Mouse (Mus musculus) kidney, adult 9 months (tissue): ENCODE measurements around the gene Nup133.
"Not testable (repeated sequence)": the region's sequence is repeated elsewhere in the genome, so short reads cannot be mapped to it uniquely, and the experiment has no call there.

Source experiments
- DNase-seq: peaks from one replicate; pipeline ENCODE4 v3.0.0; 2022

The Nup133 gene

DNA sequence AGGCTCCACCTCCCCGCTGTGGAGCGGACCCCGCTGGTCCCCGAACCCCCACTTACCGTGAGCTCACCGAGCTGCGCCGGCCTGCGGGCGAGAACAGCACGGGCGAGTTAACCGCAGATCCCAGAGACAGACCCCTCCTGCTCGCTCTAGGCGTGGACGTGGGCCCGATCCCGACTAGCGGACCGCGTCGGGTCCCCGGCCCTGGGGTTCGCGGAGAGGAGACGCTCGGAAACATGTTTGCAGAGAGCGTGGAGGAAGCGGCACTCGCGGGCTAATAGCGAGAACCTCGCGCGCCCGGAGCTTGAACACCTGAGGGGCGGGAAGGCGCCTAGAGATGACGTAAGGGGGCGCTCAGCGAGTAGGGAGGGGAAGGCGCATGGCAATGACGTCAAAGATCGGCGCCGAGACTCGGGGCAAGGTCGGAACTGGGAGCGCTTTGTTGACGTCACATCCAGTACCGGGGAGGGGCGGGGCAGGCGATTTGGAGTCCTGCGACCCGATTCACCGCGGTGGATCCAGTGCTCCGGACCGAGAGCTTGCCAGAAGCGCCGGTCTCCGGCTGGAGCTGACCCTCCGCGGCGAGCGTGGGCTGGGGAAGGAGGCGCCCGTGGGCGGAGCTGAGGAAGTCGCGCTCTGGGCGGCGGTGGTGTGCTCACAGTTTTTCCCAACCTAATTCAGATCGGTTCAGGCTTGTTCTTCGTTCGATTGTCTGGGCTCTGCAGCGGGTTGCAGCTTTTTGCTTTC is at the start of gene Nup133:
TSS of gene Nup133 (minus strand) at position 324 of the 744 bp plus-strand sequence.
- peak; percentile 99 for DNase-seq

DNA sequence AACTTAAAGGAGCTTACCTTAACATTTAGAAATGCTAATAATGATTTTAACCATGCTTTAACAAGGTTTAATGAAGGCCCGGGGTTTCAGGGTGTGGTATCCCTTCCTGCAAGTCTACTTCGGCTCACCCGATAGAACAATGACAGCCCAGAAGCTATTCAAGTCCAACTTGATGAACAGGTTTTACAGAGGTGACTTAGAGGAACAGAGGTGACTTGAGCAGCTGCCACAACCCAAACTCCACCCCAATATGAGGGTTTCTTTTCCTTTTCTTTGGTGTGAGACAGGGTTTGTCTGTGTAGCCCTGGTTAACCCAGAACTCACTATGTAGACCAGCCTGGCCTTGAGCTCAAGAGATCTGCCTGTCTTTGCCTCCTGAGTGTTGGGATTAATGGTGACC is 44.9 kb upstream of the Nup133 start:
- DNase-seq = no peak

DNA sequence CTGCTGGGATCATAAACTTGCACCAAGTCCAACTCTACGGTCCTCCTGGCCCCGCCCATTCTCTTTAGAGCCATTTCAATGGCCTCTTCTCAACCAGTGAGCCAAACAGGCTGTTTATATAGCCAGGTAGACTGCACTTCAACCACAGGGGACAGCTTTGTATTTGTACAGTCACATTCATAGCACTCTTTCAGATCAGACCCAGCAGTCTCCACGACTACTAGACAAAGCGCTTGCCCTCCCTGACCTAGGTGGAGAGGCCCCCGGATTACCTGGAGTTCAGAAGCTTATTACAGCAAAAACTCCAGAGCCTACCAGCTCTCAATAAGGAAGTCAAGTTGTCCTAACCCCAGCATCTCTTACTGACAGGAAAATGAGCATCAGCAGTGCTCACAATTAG is 44.5 kb upstream of the Nup133 start:
- no peak for DNase-seq

DNA sequence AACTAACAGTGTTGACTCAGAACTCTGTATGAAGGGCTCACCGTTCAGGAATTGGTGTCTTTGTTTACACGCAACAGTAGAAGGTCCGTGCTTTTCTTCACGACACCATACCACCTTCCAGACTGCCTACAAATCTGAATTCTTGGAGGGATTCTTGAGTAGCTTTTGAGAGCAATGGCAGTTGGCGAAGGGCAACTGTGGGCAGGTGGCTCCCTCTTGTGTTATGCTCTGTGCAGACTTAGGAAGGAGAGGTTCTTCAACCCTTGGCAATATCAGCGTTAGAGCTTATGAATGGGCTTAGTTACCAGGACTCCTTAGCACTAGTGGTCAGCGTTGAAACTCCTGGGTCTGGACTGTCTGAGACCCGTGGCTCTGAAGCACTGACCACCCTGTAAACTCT is 43.5 kb upstream of the Nup133 start:
- DNase-seq = peak; percentile 21

DNA sequence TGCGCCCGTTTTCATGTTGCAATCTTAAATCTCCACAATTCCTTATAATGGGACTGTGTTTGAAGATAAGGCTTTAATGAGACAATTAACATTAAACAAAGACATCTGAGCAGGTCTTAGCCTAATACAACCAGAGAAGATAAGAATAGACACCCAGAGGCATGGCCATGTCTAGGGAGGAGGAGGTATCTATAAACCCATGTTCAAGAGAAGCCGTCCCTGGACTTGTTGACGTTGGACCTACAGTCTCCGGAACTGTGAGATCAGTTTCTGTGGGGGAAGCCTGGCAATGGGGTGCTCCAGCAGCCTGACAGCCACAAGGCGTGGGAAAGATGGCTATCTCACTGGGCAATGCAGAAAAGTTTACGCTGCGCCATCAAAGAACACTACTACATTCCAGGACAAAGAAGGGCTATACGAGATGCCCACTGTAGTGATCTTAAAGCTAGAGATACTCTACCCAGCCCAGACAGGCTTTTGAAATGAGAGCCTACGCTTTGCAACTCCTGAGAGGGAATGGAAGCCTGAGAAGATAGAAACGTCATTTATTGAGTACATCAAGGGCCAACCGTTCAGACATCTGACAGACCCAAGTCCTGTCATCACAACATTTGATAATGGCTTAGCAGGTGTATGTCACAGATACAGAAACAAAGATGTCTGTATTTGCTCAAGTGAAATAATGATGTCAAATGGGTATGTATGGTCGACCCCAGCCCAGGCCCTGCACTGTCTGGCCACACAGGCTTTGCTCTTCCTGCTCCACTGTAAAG is 41.4 kb upstream of the Nup133 start:
- DNase-seq = no peak

DNA sequence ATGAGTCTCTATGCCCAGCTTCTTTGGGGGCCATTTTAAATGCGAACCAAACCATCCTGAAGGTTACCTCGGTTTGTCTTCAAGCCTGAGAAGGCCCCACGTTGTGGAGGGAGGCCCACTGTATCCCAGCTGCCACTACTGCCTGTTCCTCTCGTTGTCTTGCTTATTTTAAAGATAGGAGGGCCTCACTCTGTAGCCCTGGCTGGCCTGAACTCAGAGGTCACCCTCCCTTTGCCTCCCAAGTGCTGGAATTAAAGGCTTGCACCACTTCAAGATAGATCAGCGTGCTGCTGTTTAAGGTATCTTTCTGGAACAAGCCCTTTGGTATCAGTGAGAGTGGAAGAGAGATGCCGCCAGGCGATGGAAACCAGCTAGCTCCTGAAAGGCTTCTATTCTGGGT is 40.1 kb upstream of the Nup133 start:
- DNase-seq = no peak

DNA sequence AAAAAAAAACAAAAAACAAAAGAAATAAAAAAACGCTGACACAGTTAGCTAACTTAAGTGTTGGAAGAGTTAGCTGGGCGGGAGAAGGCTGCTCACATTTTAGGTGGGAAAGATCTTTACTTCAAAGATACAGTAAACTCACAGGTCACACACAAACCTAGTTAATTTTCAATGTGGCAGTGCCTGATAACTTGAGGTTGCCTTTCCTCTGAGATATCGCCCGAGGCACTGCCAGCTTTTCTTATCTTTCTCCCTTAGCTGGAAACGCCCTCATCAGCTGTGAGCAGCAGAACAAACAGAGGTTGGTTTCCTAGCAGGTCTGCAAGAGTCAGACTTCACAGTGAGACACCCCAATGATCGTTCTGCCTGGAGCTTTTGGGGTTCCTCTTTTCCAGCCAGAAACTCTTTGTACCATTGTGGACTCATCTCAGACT is 39.6 kb upstream of the Nup133 start:
- DNase-seq = no peak

DNA sequence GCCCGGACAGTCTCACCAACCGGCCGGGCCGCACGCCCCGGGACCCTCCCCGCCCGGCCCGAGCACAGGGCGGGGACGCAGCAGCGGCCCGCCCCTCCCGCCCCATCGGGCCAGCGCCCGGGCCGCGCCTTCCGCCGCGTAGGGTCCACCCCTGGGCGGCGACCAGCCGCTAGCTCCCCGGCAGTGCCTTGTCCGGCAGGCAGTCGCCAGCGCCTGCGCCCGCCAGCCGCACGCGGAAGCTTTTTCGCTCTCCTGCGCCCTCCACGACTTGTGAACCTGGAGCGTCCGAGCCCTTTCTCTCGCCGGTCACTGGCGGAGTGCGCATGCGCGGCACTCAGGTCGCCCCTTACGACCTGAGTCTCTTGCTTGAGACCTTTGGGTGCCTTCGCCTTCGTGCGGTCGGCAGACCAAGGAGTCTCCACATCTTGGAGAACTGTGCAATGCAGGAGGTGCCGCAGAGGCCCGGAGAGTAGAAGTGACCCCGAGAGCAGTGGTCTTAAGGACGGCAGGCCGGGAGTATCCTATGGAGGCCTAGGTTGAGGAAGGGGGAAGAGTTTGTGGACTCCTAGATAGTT is 33.8 kb upstream of the Nup133 start, which contains the start of gene Abcb10:
TSS of gene Abcb10 (minus strand) at position 297 of the 575 bp plus-strand sequence.
- peak; percentile 96 for DNase-seq

DNA sequence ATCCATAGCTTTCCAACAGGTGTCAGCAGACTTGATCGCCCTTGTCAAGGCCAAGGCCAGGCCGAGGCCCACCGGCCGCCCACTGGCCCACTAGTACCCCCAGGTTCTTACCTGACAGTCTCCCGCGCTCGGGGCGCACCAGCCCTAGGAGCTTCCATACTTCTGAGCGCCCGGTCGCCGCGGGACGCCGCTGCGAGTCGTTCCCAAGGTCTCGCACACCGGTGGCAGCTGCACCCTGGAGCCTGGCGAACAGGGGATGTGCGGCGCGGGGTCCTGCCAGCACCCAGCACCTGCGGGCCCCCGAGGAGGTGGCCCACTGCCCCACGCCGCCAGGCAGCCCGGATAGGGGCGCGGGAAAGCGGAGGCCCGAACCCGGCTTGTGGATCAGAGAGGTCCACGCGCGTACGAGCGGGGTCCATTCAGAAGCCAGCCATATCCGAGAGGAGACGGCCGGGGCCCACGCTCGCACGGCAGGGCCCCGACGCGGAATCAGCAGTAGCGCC is 33.3 kb upstream of the Nup133 start:
- DNase-seq = peak; percentile 34

DNA sequence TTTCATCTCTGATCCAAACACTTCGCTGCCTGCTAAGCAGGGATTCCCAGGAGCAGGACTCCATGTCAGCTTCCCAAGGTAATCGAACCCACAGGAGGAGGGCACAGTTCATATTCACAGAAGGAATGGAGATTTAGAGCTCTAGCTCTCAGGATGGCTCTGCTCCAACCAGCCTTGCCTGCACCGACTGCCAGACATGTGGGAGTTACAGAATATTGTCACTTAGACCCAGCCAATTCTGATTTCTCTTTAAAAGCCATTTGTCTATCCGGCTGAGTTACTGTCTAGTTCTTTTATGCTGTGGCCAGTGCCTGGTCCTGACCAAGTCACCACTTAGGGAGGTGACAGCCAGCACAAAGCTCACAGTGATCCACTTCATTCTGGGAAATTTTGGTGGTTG is 32.6 kb upstream of the Nup133 start:
- no peak for DNase-seq

DNA sequence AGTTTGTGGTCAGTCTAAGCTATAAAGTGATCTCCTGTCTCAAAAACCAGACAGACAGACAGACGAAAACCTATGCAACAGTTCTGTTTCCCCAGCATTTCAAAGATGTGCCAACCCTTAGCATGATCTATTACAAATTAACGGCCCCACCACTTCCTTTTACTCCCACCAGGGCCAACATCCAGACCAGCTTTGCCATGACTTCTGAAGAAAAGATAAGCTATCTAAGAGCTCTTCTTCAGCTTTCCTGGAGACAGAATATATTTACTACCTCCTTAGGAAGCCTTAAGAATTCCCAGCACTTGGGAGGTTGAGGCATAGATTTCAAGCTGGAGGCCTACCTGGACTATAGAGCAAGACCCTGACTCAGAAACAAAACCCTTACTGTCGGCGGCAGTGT is 31.2 kb upstream of the Nup133 start:
- DNase-seq = no peak

DNA sequence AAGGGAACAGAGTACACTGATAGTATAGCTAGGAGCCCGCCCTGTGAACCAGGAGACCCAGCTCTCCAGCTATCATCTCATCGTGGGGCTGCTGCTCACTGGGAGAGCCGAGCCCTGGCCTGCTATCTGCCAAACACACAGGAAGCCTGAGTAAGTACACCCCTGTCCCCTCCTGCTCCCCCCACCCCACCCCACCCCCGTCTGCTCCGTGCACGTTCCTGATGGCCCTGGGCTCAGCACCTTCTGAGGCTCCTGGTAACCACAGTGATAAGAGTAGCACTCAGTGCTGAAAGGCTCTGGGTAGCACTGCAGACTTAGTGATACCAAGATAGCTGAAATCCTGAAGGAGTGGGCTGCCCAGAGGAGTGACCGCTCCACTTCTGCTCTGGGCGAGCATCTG is 29.9 kb upstream of the Nup133 start:
- DNase-seq = no peak

DNA sequence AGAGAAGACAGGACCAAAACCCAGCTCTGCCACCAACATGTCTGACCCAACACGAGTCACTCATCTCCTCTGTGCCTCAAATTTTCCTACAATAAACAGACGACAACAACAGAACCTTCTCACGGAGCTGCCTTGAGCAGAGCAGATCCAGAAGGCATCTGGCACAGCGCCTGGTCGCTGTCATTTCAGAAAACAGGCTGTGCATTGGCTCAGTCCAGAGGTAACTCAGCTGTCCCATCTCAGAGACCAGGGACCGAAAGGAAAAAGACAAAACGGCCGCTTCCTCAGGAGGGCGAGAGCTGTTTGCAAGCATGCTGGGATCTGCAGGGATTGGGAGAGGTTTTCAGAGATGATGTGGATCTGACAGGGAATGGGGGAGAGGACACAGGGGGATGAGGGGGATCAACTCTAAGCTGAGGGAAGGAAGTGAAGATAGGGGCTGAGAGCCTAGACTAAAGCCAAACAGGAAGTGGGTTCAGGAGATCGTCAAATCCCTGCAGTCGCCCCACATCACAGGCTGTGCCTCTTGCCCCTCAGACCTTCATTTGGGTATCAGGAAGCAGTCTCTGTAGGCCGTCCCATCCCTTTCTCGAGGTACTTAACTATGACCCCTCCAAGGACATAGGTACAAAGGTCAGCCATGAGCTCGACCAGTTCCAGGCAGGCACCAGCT is 29.2 kb upstream of the Nup133 start:
- no peak for DNase-seq

DNA sequence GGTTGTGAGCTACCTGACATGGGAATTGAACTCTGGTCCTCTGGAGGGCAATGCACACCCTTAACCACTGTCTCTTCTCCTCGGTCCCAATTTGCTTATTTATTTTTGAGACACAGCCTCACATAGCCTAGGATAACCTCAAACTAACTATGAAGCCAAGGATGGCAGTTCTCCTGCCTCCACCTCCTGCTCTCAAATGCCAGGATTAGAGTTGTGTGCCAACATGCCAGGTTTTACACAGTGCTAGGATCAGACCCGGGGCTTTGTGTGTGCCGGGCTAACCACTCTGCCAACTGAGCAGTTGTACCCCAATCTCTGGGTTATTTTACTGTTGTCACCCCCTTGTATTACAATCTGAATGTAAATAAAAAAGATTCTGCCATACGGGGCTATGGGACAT is 28.4 kb upstream of the Nup133 start:
- DNase-seq = no peak

DNA sequence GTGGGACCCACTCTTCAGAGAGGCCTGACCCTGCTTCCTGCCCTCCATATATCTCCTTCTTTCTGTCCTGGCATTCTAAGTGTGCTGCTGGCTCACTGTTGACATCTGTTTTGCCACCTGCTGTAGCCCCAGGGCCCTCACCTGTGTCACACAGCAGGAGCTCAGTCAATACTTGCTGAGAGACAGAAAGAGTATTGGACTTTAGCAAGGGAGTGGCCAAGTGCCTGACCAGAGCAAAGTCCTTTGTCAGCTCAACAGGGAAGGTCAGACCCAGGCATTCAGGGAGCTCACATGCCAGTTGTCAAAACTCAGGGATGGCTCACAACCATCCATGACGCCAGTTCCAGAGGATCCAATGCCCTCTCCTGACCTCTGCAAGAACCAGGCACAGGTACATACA is 24.4 kb upstream of the Nup133 start:
- DNase-seq = peak; percentile 79

DNA sequence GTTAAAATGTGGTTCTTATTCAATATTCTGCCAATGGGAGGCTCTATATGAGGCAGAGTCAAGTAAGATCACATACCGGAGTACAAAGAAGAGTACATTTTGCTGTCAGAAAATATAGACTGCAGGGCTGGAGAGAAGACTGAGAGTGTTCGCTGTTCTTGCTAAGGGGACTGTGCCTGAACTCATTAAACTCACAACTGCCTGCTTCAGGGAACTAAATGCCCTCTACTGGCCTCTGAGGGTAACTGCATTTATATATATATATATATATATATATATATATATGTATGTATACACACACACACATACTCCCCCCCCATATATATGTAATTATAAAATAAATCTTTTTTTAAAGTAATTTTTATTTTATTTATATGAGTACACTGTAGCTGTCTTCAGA is 17.8 kb upstream of the Nup133 start:
- no peak for DNase-seq

DNA sequence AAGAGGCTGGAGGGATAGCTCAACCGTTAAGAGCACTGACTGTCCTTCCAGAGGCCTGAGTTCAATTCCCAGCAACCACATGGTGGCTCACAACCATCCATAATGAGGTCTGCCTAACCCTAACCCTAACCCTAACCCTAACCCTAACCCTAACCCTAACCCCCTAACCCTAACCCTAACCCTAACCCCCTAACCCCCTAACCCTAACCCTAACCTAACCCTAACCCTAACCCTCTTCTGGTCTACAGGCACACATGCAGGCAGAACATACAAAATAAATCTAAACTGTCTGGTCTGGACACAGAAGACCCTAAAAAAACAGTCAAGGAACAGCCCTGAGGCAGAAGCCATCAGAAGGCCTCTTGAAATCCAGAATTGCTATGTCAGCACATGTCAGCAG is 12.3 kb upstream of the Nup133 start:
- no peak for DNase-seq

DNA sequence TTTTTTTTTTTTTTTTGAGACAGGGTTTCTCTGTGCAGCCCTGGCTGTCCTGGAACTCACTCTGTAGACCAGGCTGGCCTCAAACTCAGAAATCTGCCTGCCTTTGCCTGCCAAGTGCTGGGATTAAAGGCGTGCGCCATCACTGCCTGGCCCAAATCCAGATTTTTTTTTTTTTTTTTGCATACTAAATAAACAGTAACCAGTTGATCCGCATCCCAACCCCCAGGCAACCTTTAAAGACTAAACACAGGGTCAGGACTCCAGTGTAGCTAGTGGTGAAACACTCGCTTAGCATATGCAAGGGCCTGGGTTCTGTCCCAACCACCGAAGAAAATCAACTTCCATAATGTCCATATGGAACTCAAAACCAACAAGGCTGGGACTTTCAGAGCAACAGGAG is 11.5 kb upstream of the Nup133 start:
- not testable (repeated sequence) for DNase-seq

DNA sequence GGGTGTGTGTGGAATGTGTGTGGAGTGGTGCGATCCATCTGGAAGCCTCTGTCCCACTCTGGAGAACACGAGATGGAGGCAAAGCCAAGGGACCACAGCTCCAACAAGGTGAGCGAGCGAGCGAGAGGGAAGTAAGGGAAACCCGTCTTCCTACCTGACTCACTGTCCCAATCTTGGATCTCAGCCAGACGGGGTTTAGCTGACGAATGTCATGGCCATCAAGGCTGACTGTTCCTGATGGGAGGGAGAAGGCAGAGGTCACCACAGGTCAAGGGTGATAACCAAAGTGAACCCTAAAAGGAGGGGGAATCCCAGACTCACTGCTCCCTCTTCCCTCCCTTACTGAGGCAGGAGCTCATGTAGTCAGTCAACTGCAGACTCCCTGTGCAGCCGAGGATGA is 11.0 kb upstream of the Nup133 start:
- DNase-seq = no peak

DNA sequence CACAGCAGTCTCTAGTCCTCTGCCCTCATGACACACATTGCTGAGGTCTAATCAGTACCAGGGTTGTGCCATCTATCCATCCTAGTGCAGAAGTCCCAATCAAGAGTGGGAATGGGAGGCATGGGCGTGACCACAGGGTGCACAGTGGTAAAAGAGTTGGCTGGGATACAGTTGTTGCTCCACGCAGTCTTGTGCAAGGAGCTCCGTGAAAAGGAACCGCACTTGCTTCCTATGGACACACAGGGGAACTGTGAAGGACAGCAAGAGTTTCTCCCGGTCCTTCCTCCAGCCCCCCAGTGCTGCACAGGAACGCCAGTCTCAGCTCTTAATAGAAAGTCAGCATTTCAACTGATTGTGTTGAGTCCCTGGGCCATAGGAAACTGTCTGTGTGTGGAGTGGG is 10.4 kb upstream of the Nup133 start:
- DNase-seq = no peak

DNA sequence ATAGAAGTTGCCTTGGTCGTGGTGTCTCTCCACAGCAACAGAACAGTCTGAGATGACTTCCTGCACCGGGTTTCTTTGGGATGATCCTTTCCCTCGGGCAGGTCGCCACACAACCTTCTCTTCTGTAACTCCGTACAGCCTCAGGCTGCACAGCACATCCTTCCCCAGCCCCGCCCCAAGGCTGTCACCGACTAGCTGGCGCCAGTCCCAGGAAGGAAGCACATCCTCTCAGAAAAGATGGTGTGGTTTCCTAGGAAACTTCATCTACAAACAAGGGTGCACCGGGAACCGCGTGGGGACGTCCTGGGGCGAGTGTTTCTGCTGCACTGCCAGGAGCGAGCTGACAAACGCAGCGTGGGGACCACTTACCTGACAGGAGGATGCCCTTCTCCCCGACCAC is 9.1 kb upstream of the Nup133 start:
- no peak for DNase-seq

DNA sequence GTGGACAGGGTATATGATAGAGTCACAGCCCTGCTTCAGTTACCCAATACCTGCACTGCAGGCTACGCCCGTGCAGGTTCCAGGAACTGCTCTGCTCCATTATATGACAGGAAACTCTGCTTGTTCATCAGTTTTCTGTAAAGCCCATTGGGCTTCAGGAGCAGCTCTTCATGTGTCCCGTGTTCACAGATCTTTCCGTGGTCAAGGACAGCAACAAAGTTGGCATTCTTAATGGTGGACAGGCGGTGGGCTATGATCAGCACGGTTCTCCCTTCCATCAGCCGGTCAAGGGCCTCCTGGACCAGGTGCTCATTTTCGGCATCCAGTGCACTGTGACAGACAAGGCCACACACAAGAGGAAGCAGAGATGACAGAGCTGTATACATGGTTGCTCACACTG is 5.2 kb upstream of the Nup133 start:
- no peak for DNase-seq

DNA sequence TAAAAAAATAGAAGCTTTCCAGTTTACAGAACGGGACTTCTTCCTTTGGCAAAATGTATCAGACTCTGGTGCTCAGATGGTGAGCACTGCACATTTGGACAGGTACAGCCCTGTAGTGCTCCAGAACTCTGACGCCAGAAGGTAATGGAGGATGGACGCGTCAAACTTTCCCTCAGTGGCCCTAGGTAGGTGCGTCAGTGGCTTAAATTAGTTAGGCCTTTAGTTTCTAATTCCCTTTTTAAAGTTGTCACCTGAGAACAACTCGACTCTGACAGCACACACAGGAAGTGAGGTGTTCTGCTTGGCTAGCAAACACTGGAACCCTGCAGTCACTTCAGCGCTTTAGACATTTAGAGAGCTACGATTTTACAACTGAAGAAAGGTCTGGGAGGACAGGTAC is 4.6 kb upstream of the Nup133 start:
- no peak for DNase-seq
